Mouse (Mus musculus) mouse embryonic stem cell (cell line): ENCODE measurements at regions not wholly inside any gene's neighbourhood (a gene's known extent, or its start where the extent isn't known, plus 50 kb on each side); places are given as distances from the start of the nearest gene placed in this dataset.

Experiments used
- in situ Hi-C, 2 experiments: fragments of 300-500 bp; cut with MboI; formaldehyde crosslinking; loops; 1 replicate in 1 of 2; 3 replicates in 1 of 2; pipeline ENCODE4 v1.14.3; 2019 to 2020; ENCODE audit warnings: low sequenced_read_pairs in 2 of 2, low pct_unique_long_range_greater_than_20kb in 1 of 2, mixed read lengths in 1 of 2; ENCODE audit not compliant: unreplicated experiment in 1 of 2

GRCm38 (mm10) chr17:83982700-83983069 is 134.9 kb upstream of the Haao start:
- in situ Hi-C loops, result no loop called here

DNA sequence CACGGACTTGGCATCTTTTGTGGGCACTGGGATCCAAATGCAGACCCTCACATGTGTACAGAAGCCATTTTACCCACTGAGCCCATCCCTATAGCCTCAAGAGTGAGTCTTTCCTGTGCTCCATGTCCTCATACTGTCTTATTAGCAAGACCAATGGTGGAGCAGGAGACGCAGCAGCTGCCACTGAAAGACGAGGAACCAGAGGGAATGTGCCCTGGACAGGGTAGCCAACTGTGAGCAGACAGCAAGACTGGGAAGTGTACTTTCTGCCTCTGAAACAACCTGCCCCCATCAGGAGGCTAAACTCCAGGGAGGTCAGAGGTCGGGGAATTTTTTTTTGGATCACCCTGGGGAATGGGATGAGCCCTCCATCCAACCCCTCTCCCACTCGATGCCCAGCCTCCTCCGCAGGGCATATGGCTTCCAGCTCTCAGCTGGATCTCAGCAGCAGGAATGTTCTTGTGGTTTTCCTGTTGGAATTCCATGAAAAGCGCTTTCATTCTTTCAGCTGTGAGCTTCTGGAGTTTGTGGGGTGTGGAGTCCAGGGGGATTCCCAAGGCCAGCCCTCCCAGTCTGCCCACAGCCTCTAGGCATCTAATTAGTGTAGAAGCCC is 131.2 kb upstream of the Haao start:
- in situ Hi-C loops, result no loop called here

- in situ Hi-C loops, result no loop called here
These were observed 130.0 kb upstream of the Haao start for GRCm38 (mm10) chr17:83977725-83978124.

- in situ Hi-C loops, result no loop called here
These were observed 128.1 kb upstream of the Haao start for GRCm38 (mm10) chr17:83975813-83976212.

- in situ Hi-C loops, result no loop called here
These were observed 125.9 kb upstream of the Haao start for GRCm38 (mm10) chr17:83973461-83974350.

GRCm38 (mm10) chr17:83972874-83973273 is 125.1 kb upstream of the Haao start:
- in situ Hi-C loops, result no loop called here

- in situ Hi-C loops, result no loop called here
These were observed 124.7 kb upstream of the Haao start for GRCm38 (mm10) chr17:83972470-83972869.

DNA sequence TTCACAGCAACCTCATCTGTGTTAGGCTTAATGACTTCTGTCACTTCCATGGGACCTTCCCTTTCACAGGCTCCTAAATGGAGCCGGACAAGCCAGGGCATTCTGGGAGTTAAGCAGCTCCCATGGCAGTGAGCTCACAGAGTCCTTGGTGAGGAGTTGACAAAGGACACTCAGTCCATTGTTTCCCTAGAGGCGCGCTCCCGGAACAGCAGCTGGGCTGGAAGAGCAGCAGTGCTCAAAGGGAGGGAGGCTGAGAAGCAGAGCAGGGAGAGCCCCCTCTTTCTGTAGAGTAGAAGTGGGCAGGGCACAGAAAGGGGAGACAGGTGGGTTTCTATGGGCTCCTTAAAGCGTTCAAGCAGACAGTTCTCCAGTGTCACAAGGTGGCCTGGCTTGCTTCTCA is 124.3 kb upstream of the Haao start:
- in situ Hi-C loops, result no loop called here

- in situ Hi-C loops, result loop anchor here in 1 of 2 experiments (5.0 kb wide), 1 partner anchor 97 kb away; no protein-coding TSS in a partner anchor
These were observed 121.7 kb upstream of the Haao start for GRCm38 (mm10) chr17:83969407-83969826.

GRCm38 (mm10) chr17:83968124-83968523 is 120.4 kb upstream of the Haao start:
- in situ Hi-C loops, result loop anchor here in 1 of 2 experiments (5.0 kb wide), 1 partner anchor 96 kb away; no protein-coding TSS in a partner anchor

GRCm38 (mm10) chr17:83967007-83967406 is 119.2 kb upstream of the Haao start:
- in situ Hi-C loops, result loop anchor here in 1 of 2 experiments (5.0 kb wide), 1 partner anchor 95 kb away; no protein-coding TSS in a partner anchor

- in situ Hi-C loops, result loop anchor here in 1 of 2 experiments (5.0 kb wide), 1 partner anchor 92 kb away; no protein-coding TSS in a partner anchor
These were observed 116.9 kb upstream of the Haao start for GRCm38 (mm10) chr17:83964454-83965211.

DNA sequence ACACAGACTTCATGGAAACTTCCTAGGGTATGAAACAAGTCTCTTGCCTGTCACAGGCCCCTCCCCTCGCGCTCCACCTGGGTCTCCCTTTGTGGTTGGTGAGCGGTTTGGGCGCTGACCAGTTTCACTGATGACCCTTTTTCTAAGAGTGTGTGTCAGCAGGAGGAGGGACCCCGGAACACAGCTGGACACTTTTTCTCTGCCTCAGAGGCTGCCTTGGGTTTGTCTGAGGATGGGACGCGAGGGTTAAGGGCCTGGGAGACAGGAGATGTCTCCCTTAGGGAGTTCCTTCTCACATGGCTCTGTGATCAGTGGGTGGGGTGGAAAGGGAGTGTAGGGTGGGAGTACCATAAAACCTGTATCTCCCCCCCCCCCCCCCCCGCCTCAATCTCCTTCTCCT is 115.8 kb upstream of the Haao start:
- in situ Hi-C loops, result no loop called here

- in situ Hi-C loops, result no loop called here
These were observed 115.1 kb upstream of the Haao start for GRCm38 (mm10) chr17:83962841-83963240.

GRCm38 (mm10) chr17:83962126-83962525 is 114.4 kb upstream of the Haao start:
- in situ Hi-C loops, result no loop called here

DNA sequence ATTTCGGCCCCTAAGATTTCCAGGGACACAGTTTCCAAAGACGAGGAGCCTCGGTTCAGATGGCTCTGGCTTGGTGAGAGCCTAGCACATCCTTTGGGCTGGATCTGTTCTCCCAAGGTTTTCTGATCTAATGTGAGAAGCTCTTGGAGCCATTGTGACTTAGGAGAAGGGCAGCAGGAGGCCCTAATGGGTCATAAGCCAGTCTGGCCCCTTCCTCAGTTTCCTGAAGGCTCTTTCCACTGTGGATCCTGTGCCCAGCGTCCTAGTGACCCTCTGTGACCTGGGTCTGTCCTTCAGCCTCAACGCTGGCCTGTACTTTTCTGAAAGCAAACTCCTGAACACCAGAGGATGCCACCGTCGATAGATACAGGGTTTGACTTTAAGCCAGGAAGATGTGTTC is 113.1 kb upstream of the Haao start:
- in situ Hi-C loops, result no loop called here

DNA sequence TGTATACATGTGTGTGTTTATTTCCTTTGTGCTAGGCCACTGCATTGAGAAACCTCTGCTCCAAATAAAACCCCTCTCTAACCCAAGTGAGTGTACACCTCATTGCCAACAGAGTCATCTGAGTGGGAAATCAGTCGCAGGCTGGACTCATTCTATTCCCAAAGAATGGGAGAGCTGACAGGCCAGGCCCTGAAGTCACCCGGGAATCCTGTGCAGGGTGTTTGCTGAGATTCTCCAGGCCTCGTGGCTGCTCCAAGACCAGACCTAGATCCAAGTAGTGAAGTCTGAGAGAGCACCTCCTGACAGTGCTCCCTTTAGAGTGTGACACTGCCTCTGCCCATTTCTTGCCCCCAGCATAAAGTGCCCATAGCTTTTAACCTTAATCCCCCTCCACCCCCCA is 112.4 kb upstream of the Haao start:
- in situ Hi-C loops, result no loop called here

DNA sequence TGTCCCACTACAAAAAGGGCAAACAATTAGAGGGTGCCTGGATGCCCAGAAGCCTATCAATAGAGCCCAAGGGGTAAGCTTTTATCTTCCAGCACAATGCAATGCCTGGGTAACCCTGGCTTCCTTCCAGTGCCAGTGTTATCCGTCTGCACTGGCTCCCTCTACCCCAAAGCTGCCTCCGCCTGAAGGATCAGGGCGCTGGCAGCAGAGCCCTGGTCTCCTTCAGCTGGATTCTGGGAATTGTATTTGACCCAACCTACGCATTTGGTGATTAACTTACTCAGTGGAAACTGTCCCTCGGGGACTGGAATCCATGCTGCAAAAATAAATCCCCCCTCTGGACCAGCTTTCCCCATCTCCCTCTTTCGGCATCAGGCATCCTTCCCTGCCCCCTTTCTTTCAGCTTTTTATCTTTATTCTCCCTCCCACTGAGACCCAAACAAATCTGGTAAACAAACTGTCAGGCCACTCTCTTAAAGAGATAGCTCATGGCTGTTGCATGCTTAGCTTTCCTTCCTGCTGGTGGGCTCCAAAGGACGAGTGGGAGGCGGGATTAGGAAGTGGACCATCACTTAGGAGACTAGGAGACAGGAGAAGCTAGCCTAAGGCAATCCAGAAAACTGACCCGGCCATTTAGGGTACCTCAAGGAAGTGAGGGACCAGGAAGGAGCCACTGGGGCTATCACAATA is 111.5 kb upstream of the Haao start:
- in situ Hi-C loops, result no loop called here
